Mouse (Mus musculus) liver, embryonic 14.5 days (tissue): ENCODE measurements around the gene Srbd1. TPM values are rescaled to one million over a fixed set of nuclear protein-coding genes. Genes with fewer than 3 reads are reported as not detected.

Experiments
- ATAC-seq: fragments of 200-750 bp; cut with Nextera tagmentation; 2 replicates; pipeline ENCODE4 v1.8.0; 2017; ENCODE audit warnings: moderate number of reproducible peaks, mild to moderate bottlenecking, moderate library complexity; ENCODE audit not compliant: insufficient read depth
- DNase-seq, 3 experiments: peaks; one replicate each; pipeline ENCODE4 v3.0.0-alpha.2; 2012 to 2013; ENCODE audit warnings: low read depth in 3 of 3, low spot score in 3 of 3
- H3K27ac ChIP-seq: fragments of 300-500 bp; sonication (generic); 2 replicates; pipeline ENCODE4 v1.5.1; 2014; ENCODE audit warnings: moderate library complexity, mild to moderate bottlenecking, control low read depth, inconsistent platforms
- H3K27me3 ChIP-seq: fragments of 300-500 bp; sonication (generic); 2 replicates; pipeline ENCODE4 v1.6.1; 2014; ENCODE audit warnings: mild to moderate bottlenecking, low read length, moderate library complexity; ENCODE audit not compliant: control insufficient read depth, insufficient read depth
- H3K36me3 ChIP-seq: fragments of 300-500 bp; sonication (generic); replicated peaks from 2 replicates; pipeline ENCODE4 v1.6.1; 2014; ENCODE audit warnings: low read depth; ENCODE audit not compliant: control insufficient read depth, insufficient read depth
- H3K4me1 ChIP-seq, 2 experiments: fragments of 200-500 bp in 1 of 2; fragments of 300-500 bp in 1 of 2; sonication (generic) in 1 of 2; replicated peaks; 2 replicates each; pipeline ENCODE4 v1.6.1; 2012 to 2014; ENCODE audit warnings: antibody characterized with exemption in 1 of 2, inconsistent platforms in 1 of 2, low read length in 1 of 2; ENCODE audit not compliant: control insufficient read depth in 2 of 2, insufficient read depth in 2 of 2
- H3K4me2 ChIP-seq: fragments of 300-500 bp; sonication (generic); 2 replicates; pipeline ENCODE4 v1.6.1; 2014; ENCODE audit warnings: low read depth, mild to moderate bottlenecking, control low read depth, moderate library complexity
- H3K4me3 ChIP-seq, 2 experiments: fragments of 200-500 bp in 1 of 2; fragments of 300-500 bp in 1 of 2; sonication (generic) in 1 of 2; 2 replicates each; pipeline ENCODE4 v1.5.1; 2012 to 2014; ENCODE audit warnings: low read depth in 2 of 2, low read length in 2 of 2, mild to moderate bottlenecking in 2 of 2, control low read depth in 1 of 2, inconsistent platforms in 1 of 2, moderate library complexity in 1 of 2; ENCODE audit not compliant: insufficient read depth in 1 of 2
- H3K9ac ChIP-seq: fragments of 300-500 bp; sonication (generic); replicated peaks from 2 replicates; pipeline ENCODE4 v1.6.1; 2014; ENCODE audit warnings: mild to moderate bottlenecking, control low read depth, moderate library complexity
- H3K9me3 ChIP-seq: fragments of 300-500 bp; sonication (generic); 2 replicates; pipeline ENCODE4 v1.6.1; 2016; ENCODE audit warnings: low read length, mixed read lengths; ENCODE audit not compliant: control insufficient read depth
- CTCF ChIP-seq: IDR thresholded peaks from 2 replicates; pipeline ENCODE4 v1.5.1; 2016; ENCODE audit warnings: antibody characterized with exemption, low read depth, control low read depth
- EP300 ChIP-seq: IDR thresholded peaks from 2 replicates; pipeline ENCODE4 v1.6.1; 2016; ENCODE audit warnings: antibody characterized with exemption, low read depth
- WGBS: fragments of 180-500 bp; shearing (Covaris S2); extraction: QIAGEN DNeasy Blood & Tissue Kit; methylation state at CpG from one replicate; pipeline ENCODE4 v1.1.7; 2014; ENCODE audit not compliant: insufficient replicate concordance; 5-methylcytosine and 5-hydroxymethylcytosine counted together
- polyA plus RNA-seq, 2 experiments: library from polyadenylated mRNA; depleted of rRNA in 1 of 2; stranded (reverse) in 1 of 2; unstranded in 1 of 2; fragments of >200 nt; fragmentation: Nextera tagmentation in 1 of 2; extraction: Ambion mirVana in 1 of 2; gene quantifications; 2 replicates each; pipeline versions ENCODE4 v1.2.1 to v1.2.3; 2012 to 2014

The Srbd1 gene
- polyA plus RNA-seq, 2 experiments = 3.8 to 4.6 TPM

- TF ChIP-seq CTCF = no peak
- peaks cover 0 to 8% of the 10 kb centered on the region in 2 experiments; a peak in 1 of 4 replicates for H3K4me1 ChIP-seq
- no peak overlapping the region for H3K4me3 ChIP-seq
- H3K4me2 ChIP-seq = no peak overlapping the region
- H3K9me3 ChIP-seq = no peaks in the 10 kb centered on the region
- H3K36me3 ChIP-seq = 0 out of 2 replicates have a peak, but pooled peaks cover 3% of the 10 kb centered on the region
- H3K9ac ChIP-seq = no peak overlapping the region; the same call in 1 of the 2 replicates
- no peak overlapping the region for H3K27ac ChIP-seq
- no peaks in the 10 kb centered on the region for H3K27me3 ChIP-seq
- DNase-seq (no peak), ATAC-seq (no peak)
- WGBS = 69% methylated on average over 12 of the region's 12 CpGs
These were observed 155.8 kb downstream of the Srbd1 start for GRCm38 (mm10) chr17:85989058-85989769.

- ATAC-seq = no peak
- H3K9ac ChIP-seq = no peak overlapping the region
- no peaks in the 10 kb centered on the region for H3K27me3 ChIP-seq
- TF ChIP-seq CTCF (no peak), EP300 (no peak)
- DNase-seq = no peak
- 67% methylated on average over 4 of the region's 4 CpGs for WGBS
- no peak overlapping the region for H3K4me2 ChIP-seq
- H3K9me3 ChIP-seq = no peaks in the 10 kb centered on the region
- no peak overlapping the region for H3K4me3 ChIP-seq
- peaks cover 0 to 8% of the 10 kb centered on the region in 2 experiments; a peak in 1 of 4 replicates for H3K4me1 ChIP-seq
- H3K36me3 ChIP-seq = 0 out of 2 replicates have a peak, but pooled peaks cover 3% of the 10 kb centered on the region
- no peak overlapping the region for H3K27ac ChIP-seq
These were observed 157.4 kb downstream of the Srbd1 start for GRCm38 (mm10) chr17:85987531-85987930.

- TF ChIP-seq CTCF = no peak
- TF ChIP-seq EP300 = no peak
- Histone ChIP-seq H3K9ac (no peak overlapping the region), H3K9me3 (no peaks in the 10 kb centered on the region), H3K4me2 (no peak overlapping the region), H3K4me1 (peaks cover 0 to 8% of the 10 kb centered on the region in 2 experiments; a peak in 1 of 4 replicates), H3K4me3 (no peak overlapping the region), H3K36me3 (0 out of 2 replicates have a peak, but pooled peaks cover 3% of the 10 kb centered on the region), H3K27me3 (no peaks in the 10 kb centered on the region), H3K27ac (no peak overlapping the region)
- DNase-seq = no peak
- WGBS = 57% methylated on average over 4 of the region's 4 CpGs
- ATAC-seq = no peak
These were observed 158.4 kb downstream of the Srbd1 start for GRCm38 (mm10) chr17:85986624-85987023.

- peak; percentile 63 for ATAC-seq
- DNase-seq = no peak
- no peaks in the 10 kb centered on the region for H3K27me3 ChIP-seq
- peaks cover 0 to 8% of the 10 kb centered on the region in 2 experiments; a peak in 1 of 4 replicates for H3K4me1 ChIP-seq
- H3K9ac ChIP-seq = no peak overlapping the region
- 0 out of 2 replicates have a peak, but pooled peaks cover 3% of the 10 kb centered on the region for H3K36me3 ChIP-seq
- H3K9me3 ChIP-seq = no peaks in the 10 kb centered on the region
- no peak overlapping the region for H3K4me2 ChIP-seq
- 27% methylated on average over 2 of the region's 2 CpGs for WGBS
- no peak overlapping the region for H3K4me3 ChIP-seq
- no peak overlapping the region for H3K27ac ChIP-seq
- TF ChIP-seq EP300 = peak; percentile 12; the same call in 1 of the 2 replicates
- TF ChIP-seq CTCF = no peak
These were observed 158.8 kb downstream of the Srbd1 start for GRCm38 (mm10) chr17:85986181-85986580.

GRCm38 (mm10) chr17:85985131-85985530 is 159.8 kb downstream of the Srbd1 start:
- no peak overlapping the region for H3K4me3 ChIP-seq
- H3K27me3 ChIP-seq = no peaks in the 10 kb centered on the region
- no peaks in the 10 kb centered on the region for H3K9me3 ChIP-seq
- H3K9ac ChIP-seq = no peak overlapping the region
- 82% methylated on average over 11 of the region's 11 CpGs for WGBS
- H3K4me1 ChIP-seq = peaks cover 0 to 8% of the 10 kb centered on the region in 2 experiments; a peak in 1 of 4 replicates
- no peak for DNase-seq
- no peak overlapping the region for H3K27ac ChIP-seq
- no peak for ATAC-seq
- 0 out of 2 replicates have a peak, but pooled peaks cover 3% of the 10 kb centered on the region for H3K36me3 ChIP-seq
- no peak for TF ChIP-seq CTCF
- TF ChIP-seq EP300 = no peak
- H3K4me2 ChIP-seq = no peak overlapping the region
